ENCODE assay signal across 10 mouse cellular contexts in genomic region chr12:4022845-4023244, GRCm38 (mm10). TPM values are rescaled to one million over a fixed set of nuclear protein-coding genes. Genes with fewer than 3 reads are reported as not detected.
DNase-seq lines count a peak whose midpoint lies in the region; ATAC-seq and TF ChIP-seq lines count a peak whose summit lies in the region.
"Had no signal": no experiment of that assay in that cellular context is flagged by ENCODE, and none has a peak within 500 bp of the region (broad histone marks: within the 10 kb centered on the region; RNA-seq: fewer than 3 reads in every experiment).

No protein-coding gene starts in this region.

- no peaks in the 10 kb centered on the region for H3K4me1 ChIP-seq in stomach, embryonic 14.5 days (ENCODE audit: control insufficient read depth, insufficient read depth, low read length)
- no peaks in the 10 kb centered on the region for H3K4me1 ChIP-seq in stomach, postnatal 0 days (replicated peaks; ENCODE audit: control insufficient read depth, insufficient read depth)
- H3K4me1 ChIP-seq in heart, embryonic 15.5 days (replicated peaks), result peaks cover 38% of the 10 kb centered on the region
- H3K4me1 ChIP-seq in hindbrain, embryonic 16.5 days (ENCODE audit: control insufficient read depth, insufficient read depth, low read depth, low read length), result peaks cover 4% of the 10 kb centered on the region; the same call in 1 of the 2 replicates

- H3K9me3 ChIP-seq in stomach, embryonic 14.5 days (ENCODE audit: control insufficient read depth, low read depth, low read length), result no peaks in the 10 kb centered on the region
- no peaks in the 10 kb centered on the region for H3K9me3 ChIP-seq in stomach, postnatal 0 days (ENCODE audit: control insufficient read depth, low read length)
- H3K9me3 ChIP-seq in heart, embryonic 15.5 days (replicated peaks), result no peaks in the 10 kb centered on the region
- no peaks in the 10 kb centered on the region for H3K9me3 ChIP-seq in hindbrain, embryonic 16.5 days (ENCODE audit: control insufficient read depth, low read length)
- H3K9me3 ChIP-seq: limb, embryonic 10.5 days had no signal

- no peak for TF ChIP-seq CTCF in stomach, postnatal 0 days (IDR thresholded peaks at IDR 0.05; ENCODE audit: low read depth)

- peak; percentile 68 to 69 for DNase-seq in cerebellum, adult 18-20 months
- no peak for DNase-seq in cerebellum, postnatal 4 days (ENCODE audit: low spot score in 2 of 2)
- no peak for DNase-seq in stomach, postnatal 0 days (ENCODE audit: low spot score)
- DNase-seq in thymus, adult 18-20 months, result no peak
- no peak for DNase-seq in ovary, adult 18-20 months (ENCODE audit: low spot score)

- no peaks in the 10 kb centered on the region for H3K36me3 ChIP-seq in stomach, embryonic 14.5 days (ENCODE audit: control insufficient read depth, insufficient read depth, low read length)
- H3K36me3 ChIP-seq in stomach, postnatal 0 days (ENCODE audit: control insufficient read depth, insufficient read depth, low read length), result no peaks in the 10 kb centered on the region
- no peaks in the 10 kb centered on the region for H3K36me3 ChIP-seq in heart, embryonic 15.5 days
- H3K36me3 ChIP-seq in hindbrain, embryonic 16.5 days (ENCODE audit: control insufficient read depth, insufficient read depth, low read length), result no peaks in the 10 kb centered on the region
- H3K36me3 ChIP-seq: limb, embryonic 10.5 days had no signal

- WGBS in stomach, embryonic 14.5 days, result 61% methylated on average over 7 of the region's 7 CpGs
- 48% methylated on average over 7 of the region's 7 CpGs for WGBS in stomach, postnatal 0 days
- 13% methylated on average over 7 of the region's 7 CpGs for WGBS in heart, embryonic 15.5 days
- WGBS in hindbrain, embryonic 16.5 days, result 67% methylated on average over 7 of the region's 7 CpGs

- TF ChIP-seq EP300 in stomach, postnatal 0 days (optimal IDR thresholded peaks at IDR 0.05), result no peak

- H3K4me2 ChIP-seq in stomach, embryonic 14.5 days (replicated peaks; ENCODE audit: low read depth, low read length), result no peak overlapping the region
- H3K4me2 ChIP-seq in stomach, postnatal 0 days (replicated peaks; ENCODE audit: low read depth), result no peak overlapping the region
- peak overlapping the region; percentile 41 for H3K4me2 ChIP-seq in heart, embryonic 15.5 days
- no peak overlapping the region for H3K4me2 ChIP-seq in hindbrain, embryonic 16.5 days (ENCODE audit: low read length)

- ATAC-seq in stomach, embryonic 14.5 days (ENCODE audit: insufficient number of reproducible peaks, insufficient read depth, low FRiP score, low read depth), result peak; percentile 53; the same call in 1 of the 2 replicates
- ATAC-seq in stomach, postnatal 0 days (ENCODE audit: low FRiP score, low TSS enrichment), result no peak
- 0 out of 2 replicates have a peak, but pooled peaks have one; percentile 24 for ATAC-seq in heart, embryonic 15.5 days (replicated peaks; ENCODE audit: insufficient number of reproducible peaks, insufficient read depth, low FRiP score, low read depth)
- no peak for ATAC-seq in hindbrain, embryonic 16.5 days
- ATAC-seq: midbrain, embryonic 16.5 days had no signal

- no peaks in the 10 kb centered on the region for H3K27me3 ChIP-seq in stomach, embryonic 14.5 days (ENCODE audit: control insufficient read depth, insufficient read depth, low read length)
- H3K27me3 ChIP-seq in stomach, postnatal 0 days (ENCODE audit: control insufficient read depth, insufficient read depth, low read length), result no peaks in the 10 kb centered on the region
- no peaks in the 10 kb centered on the region for H3K27me3 ChIP-seq in heart, embryonic 15.5 days
- no peaks in the 10 kb centered on the region for H3K27me3 ChIP-seq in hindbrain, embryonic 16.5 days (replicated peaks; ENCODE audit: control insufficient read depth, insufficient read depth, low read length)

- no peak overlapping the region for H3K4me3 ChIP-seq in stomach, embryonic 14.5 days (ENCODE audit: low read depth, low read length)
- H3K4me3 ChIP-seq in stomach, postnatal 0 days (ENCODE audit: low read depth, low read length), result no peak overlapping the region
- peak overlapping the region; percentile 17; the same call in 1 of the 2 replicates for H3K4me3 ChIP-seq in heart, embryonic 15.5 days
- H3K4me3 ChIP-seq in hindbrain, embryonic 16.5 days (ENCODE audit: low read length), result no peak overlapping the region
- H3K4me3 ChIP-seq: limb, embryonic 10.5 days had no signal

- H3K9ac ChIP-seq in stomach, embryonic 14.5 days (replicated peaks; ENCODE audit: low read depth, low read length), result no peak overlapping the region
- H3K9ac ChIP-seq in stomach, postnatal 0 days (ENCODE audit: low read length), result no peak overlapping the region
- H3K9ac ChIP-seq in heart, embryonic 15.5 days, result no peak overlapping the region
- H3K9ac ChIP-seq in hindbrain, embryonic 16.5 days (ENCODE audit: low read depth, low read length), result no peak overlapping the region

- no peak overlapping the region for H3K27ac ChIP-seq in stomach, embryonic 14.5 days (ENCODE audit: low read length)
- H3K27ac ChIP-seq in stomach, postnatal 0 days (replicated peaks), result no peak overlapping the region
- peak overlapping the region; percentile 93 for H3K27ac ChIP-seq in heart, embryonic 15.5 days
- H3K27ac ChIP-seq in hindbrain, embryonic 16.5 days (ENCODE audit: low read depth, low read length), result no peak overlapping the region
- H3K27ac ChIP-seq: limb, embryonic 10.5 days had no signal

RNA-seq across cellular contexts. Expression of gene Efr3b, which starts 15.9 kb away (rescaled TPM):
- polyA plus RNA-seq in stomach, embryonic 14.5 days (2014; fragmentation: Nextera tagmentation; extraction: Ambion mirVana), result 3.2 and 3.5 TPM in 2 replicates
- 0.76 and 0.99 TPM in 2 replicates for polyA plus RNA-seq in stomach, postnatal 0 days (2015; fragmentation: Nextera tagmentation; extraction: Ambion mirVana)
- 5.1 and 5.4 TPM in 2 replicates for polyA plus RNA-seq in heart, embryonic 15.5 days (2015; fragmentation: Nextera tagmentation; extraction: Ambion mirVana)
- polyA plus RNA-seq in hindbrain, embryonic 16.5 days (2015; fragmentation: Nextera tagmentation; extraction: Ambion mirVana), result 34.2 and 39.0 TPM in 2 replicates

RNA-seq across cellular contexts. Expression of gene Dnajc27, which starts 59.5 kb away (rescaled TPM):
- 7.1 and 8.3 TPM in 2 replicates for polyA plus RNA-seq in stomach, embryonic 14.5 days (2014; fragmentation: Nextera tagmentation; extraction: Ambion mirVana)
- polyA plus RNA-seq in stomach, postnatal 0 days (2015; fragmentation: Nextera tagmentation; extraction: Ambion mirVana), result 1.6 and 1.7 TPM in 2 replicates
- polyA plus RNA-seq in heart, embryonic 15.5 days (2015; fragmentation: Nextera tagmentation; extraction: Ambion mirVana), result 7.5 and 7.8 TPM in 2 replicates
- 24.1 and 24.3 TPM in 2 replicates for polyA plus RNA-seq in hindbrain, embryonic 16.5 days (2015; fragmentation: Nextera tagmentation; extraction: Ambion mirVana)

Comparison
In these comparisons a context has a peak if more than half of its experiments do, and no peak if none do; other contexts are left out.
1. DNase-seq: peak in cerebellum, adult 18-20 months (2 of 2); none in cerebellum, postnatal 4 days (0 of 2), stomach, postnatal 0 days (single experiment), thymus, adult 18-20 months (0 of 2) and ovary, adult 18-20 months (single experiment).
2. ATAC-seq: peak in stomach, embryonic 14.5 days (single experiment) and heart, embryonic 15.5 days (single experiment); none in stomach, postnatal 0 days (single experiment) and hindbrain, embryonic 16.5 days (single experiment).